Mouse (Mus musculus): Measurements from ENCODE around the gene Pola2.

Gene Pola2

DNA sequence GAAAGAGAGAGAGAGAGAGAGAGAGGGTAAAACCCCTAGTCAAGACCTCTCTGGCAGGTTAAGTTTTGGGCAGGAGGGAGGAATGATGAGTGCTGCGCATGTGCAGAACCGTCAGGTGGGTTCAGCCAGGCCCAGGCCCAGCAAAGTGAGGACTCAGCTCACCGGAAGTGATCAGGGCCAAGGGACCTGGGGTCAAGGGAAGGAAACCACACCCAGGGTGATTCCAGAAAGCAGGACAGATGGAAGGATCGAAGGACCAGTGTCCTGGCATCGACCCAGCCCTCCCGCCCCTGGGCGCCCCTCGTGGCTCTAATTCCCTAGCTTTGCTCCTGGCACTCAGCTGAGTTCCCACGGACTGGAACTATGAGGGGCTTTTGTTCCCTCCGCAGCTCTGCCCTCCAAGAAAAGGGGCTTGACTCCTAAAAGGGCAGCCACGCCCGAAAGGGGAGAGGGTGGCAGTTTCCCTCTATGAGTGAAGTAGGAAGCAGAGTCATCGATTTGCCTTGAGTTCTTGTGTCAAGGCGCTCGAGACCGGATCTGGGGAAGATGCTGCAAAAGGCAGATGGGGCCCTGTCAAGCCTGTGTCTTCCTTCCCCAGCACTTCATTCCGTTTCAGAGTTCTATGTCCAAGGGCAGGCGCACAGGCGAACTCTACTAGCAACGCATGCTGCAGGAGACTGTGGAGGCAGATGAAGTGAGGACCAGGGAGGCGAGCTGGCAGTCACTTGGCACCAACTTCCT is 26.7 kb downstream of the Pola2 start:
- no peak for DNase-seq (ENCODE audit: low read depth, low spot score)

GRCm38 (mm10) chr19:5935691-5936090 is 28.3 kb downstream of the Pola2 start:
- no peak for DNase-seq (ENCODE audit: low read depth, low spot score)

GRCm38 (mm10) chr19:5935266-5935665 is 28.7 kb downstream of the Pola2 start:
- DNase-seq (ENCODE audit: low read depth, low spot score): no peak

DNA sequence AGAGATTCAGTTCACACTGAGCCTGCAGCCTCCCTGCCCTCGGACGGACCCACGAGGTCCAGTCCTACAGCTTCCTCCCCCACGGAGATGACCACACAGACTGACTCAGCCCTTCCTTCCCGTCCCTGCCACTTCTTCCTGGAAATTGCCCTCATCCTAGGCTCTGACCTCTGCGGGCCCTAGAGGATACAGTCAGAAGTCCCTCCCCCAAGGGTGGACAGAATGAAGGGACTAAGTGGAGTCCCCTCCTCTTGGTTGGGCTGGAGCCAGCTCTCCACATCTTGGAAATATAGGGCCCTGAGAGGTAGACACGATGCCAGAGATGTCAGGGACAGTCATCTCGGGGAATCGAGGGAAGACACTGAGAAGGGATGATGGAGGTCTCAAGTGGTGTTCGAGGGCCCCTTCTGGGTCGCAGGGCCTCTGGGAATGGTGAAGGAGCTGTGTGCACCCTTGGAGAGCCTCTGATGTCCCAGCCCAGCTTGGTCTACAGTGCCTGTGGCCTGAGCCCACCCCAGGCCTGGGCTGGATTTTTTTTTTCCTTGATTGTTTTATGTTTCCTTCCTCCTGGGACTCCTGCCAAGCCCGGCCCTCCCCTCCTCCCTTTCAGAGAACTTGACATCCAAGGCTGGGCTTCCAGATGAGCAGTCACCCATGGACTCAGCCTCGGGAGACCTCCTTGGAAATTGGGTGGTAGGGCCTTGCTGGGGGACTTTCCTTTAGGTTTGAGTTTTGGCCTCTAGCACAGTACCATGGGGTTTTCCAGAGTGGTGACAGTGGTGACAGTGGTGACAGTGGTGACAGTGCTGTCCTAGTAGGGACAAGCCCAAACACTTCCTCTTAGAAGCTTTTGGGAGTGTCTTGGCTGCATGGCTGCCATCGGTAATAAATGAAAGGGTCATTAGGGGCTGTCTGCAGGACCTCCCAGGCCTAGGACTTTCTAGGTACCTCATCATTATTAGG is 34.1 kb downstream of the Pola2 start:
- DNase-seq (ENCODE audit: low read depth, low spot score): no peak

GRCm38 (mm10) chr19:5928546-5928945 is 35.5 kb downstream of the Pola2 start:
- DNase-seq (ENCODE audit: low read depth, low spot score): no peak

GRCm38 (mm10) chr19:5928104-5928503 is 35.9 kb downstream of the Pola2 start:
- DNase-seq (ENCODE audit: low read depth, low spot score): no peak

GRCm38 (mm10) chr19:5927532-5927931 is 36.5 kb downstream of the Pola2 start:
- DNase-seq (ENCODE audit: low read depth, low spot score): no peak

GRCm38 (mm10) chr19:5927026-5927425 is 37.0 kb downstream of the Pola2 start:
- DNase-seq (ENCODE audit: low read depth, low spot score): no peak

GRCm38 (mm10) chr19:5925311-5925855 is 38.6 kb downstream of the Pola2 start:
- no peak for DNase-seq (ENCODE audit: low read depth, low spot score)

GRCm38 (mm10) chr19:5924713-5925093 is 39.3 kb downstream of the Pola2 start, which contains the start of gene Cdc42ep2:
Gene Cdc42ep2 (minus strand): TSS chr19:5924816.
- peak; percentile 86 for DNase-seq (ENCODE audit: low read depth, low spot score)

DNA sequence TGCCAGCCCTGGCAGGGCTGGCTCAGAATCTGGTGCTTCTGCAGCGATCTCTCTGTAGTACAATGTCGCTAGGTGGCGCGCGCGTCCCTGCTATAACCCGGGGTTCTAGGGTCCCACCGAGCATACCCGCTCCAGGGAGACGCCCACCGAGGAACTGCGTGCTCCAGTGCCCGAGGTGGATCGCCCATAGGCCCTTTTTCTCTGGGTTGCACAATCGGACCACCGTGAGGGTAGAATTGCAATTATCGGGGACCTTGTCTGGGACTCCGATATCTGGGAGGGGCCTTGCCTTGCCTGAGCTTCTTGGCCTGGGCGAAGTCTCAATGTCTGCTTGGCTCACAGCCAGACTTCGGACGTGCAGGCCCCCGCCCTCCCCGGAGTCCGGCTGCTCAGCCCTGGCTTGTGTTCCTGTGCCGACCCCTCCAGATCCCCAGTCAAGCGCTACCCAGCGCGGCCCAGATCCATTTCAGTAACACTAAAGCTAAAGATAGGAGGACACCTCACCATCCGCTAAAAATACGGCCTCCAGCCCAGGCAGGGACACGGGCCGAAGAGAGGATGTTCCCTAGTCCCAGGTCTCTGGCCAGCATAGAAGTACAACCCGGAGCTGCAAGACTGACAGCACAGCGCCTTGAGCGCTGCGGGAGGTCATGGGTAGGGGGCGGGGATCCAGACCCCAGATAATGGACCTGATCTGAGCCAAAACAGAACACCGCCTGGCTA is 39.9 kb downstream of the Pola2 start:
- DNase-seq (ENCODE audit: low read depth, low spot score): no peak

- no peak for DNase-seq (ENCODE audit: low read depth, low spot score)
Measured at GRCm38 (mm10) chr19:5922963-5923362, 41.0 kb downstream of the Pola2 start.

GRCm38 (mm10) chr19:5922119-5922942 is 41.7 kb downstream of the Pola2 start:
- no peak for DNase-seq (ENCODE audit: low read depth, low spot score)

DNA sequence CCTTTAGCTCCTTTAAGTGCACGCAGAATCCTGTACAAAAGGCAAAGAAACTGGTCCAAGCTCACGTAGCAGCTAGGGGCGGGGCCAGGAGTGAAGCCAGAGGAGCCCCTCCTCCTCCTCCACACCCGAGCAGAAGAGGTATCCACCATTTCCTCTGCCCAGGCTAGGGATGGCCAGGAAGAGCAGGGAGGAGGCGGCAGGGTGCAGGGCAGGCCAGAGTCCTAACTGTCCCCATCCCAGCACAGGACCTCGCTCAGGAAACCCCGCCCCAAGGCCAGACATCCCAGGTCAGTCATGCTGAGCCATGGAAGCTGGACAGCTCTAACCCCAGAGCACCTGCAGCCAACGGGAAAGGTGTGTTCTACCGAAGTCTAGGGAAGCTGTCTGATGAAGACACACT is 42.3 kb downstream of the Pola2 start:
- no peak for DNase-seq (ENCODE audit: low read depth, low spot score)

DNA sequence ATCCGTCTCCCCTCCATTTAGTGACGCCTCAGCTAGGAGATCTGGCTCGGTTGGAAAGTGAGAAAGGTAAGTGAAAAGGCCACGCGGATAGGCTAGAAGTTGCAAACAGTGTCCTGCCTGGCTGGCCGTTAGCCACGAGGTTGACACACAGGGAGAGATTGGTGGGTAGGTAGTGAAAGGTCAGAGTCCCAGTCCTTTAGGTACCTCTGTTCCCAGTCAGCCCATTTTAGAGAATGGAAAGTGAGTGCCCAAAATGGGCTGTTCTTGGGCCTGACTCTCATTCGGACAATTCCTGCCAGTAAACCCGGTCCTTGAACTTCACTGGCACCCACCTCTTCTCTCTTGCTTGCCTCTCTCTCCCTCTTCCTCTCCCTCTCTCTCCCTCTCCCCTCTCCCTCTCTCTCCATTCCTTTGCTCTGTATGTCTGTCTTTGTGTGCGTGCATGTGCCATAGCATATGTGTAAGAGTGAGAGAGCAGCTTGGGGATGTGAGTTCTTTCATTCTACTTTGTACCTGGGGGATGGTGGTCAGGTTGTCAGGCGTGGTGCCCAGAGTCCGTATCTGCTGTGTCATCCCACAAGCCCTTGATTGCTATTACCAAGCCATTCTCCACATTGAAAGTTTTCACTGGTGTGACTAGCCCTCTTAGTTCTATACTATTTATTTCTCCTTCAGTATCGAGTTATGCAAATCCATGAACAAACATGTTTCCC is 50.8 kb downstream of the Pola2 start, which contains the start of gene Dpf2:
Gene Dpf2, minus strand, starts transcription at position 4 of the 713 bp plus-strand sequence.
- no peak for DNase-seq (ENCODE audit: low read depth, low spot score)

DNA sequence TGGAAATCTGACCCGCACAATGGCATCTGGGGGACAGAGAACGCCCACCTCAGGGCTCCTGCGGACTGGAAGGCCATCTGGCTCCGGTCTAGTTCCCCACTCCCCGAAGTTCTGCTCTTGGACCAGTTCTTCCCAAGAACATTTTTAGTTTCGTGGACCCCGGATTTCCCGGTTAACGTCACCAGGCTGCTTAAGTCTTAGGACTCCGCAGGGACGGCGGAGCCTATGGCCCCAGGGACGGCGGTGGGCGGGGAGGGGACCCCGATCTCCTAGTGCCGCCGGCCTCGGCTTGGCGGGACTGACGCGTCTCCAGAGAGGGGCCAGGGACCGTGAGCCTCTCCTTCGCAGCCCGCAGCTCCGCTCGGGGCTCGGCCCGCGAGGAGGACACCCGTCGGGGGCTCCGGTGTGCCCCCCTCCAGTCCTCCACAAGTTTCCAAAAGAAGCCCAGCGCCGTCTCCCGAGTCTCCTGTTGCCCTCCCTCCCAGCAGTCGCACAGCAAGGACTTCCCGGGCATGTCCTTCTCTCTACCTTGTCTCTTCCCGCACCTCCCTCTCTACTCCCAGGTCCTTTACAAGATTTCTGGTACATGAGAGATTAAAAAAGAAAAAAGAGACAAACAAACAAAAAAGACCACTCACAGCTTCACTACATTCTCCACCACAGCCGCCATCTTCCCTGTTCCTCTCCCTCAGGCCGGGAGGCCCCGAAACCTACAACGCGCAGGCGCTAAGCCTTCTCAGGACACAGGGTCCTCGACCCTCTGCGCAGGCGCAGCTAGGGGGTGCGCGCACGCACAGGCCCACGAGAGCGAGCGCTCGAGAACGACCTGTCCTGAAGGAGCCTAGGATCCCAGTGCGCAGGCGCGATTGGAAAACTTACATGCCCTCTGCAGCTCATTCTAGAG is 51.6 kb downstream of the Pola2 start:
- DNase-seq (ENCODE audit: low read depth, low spot score): peak; percentile 98

- DNase-seq (ENCODE audit: low read depth, low spot score): no peak
Measured at GRCm38 (mm10) chr19:5911430-5912102, 52.4 kb downstream of the Pola2 start.

- DNase-seq (ENCODE audit: low read depth, low spot score): no peak
Measured at GRCm38 (mm10) chr19:5910221-5910620, 53.8 kb downstream of the Pola2 start.
